Mouse (Mus musculus) myocyte (in vitro differentiated cells): ENCODE results near the gene Rnaseh2a.

Experiments used
- MYOG ChIP-seq, 3 experiments: IDR thresholded peaks; one replicate each; pipeline ENCODE4 v1.6.1; 2011; ENCODE audit warnings: control low read depth in 2 of 3, low read depth in 2 of 3, mild to moderate bottlenecking in 2 of 3; ENCODE audit not compliant: insufficient read length in 2 of 3, control insufficient read depth in 1 of 3, insufficient read depth in 1 of 3
- POLR2A ChIP-seq: IDR thresholded peaks from one replicate; pipeline ENCODE4 v1.6.1; 2011; ENCODE audit warnings: low read depth, mild to moderate bottlenecking, control low read depth, moderate library complexity; ENCODE audit not compliant: insufficient read length
- REST ChIP-seq: IDR thresholded peaks from one replicate; pipeline ENCODE4 v1.6.1; 2011; ENCODE audit warnings: mild to moderate bottlenecking, control low read depth, moderate library complexity; ENCODE audit not compliant: insufficient read depth, insufficient read length
- TCF12 ChIP-seq: IDR thresholded peaks from one replicate; pipeline ENCODE4 v1.6.1; 2011; ENCODE audit warnings: mild to moderate bottlenecking, control low read depth; ENCODE audit not compliant: poor library complexity, insufficient read depth, severe bottlenecking

DNA sequence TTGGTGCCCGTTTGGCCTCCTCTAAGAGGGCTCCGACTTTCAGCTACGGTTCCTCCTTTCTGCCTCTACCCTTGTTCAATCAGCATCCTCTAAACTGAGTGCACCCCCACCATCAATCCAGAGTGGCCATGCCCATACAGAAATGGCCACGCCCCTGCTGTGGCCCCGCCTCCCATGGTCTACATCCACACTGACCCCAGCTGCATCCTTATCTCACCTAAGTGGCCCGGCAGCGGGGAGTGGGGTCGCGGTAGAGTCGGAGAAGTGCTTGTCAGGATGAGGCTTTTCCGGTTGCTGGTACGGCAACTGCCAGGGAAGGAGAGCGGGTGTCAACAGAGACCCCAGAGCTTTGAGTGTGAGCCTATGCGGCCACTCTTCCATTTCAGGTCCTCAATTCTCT is 34.1 kb downstream of the Rnaseh2a start:
- no peak for TF ChIP-seq MYOG (IDR thresholded peaks at IDR 0.05; ENCODE audit: control insufficient read depth in 1 of 3, insufficient read depth in 1 of 3, insufficient read length in 2 of 3, low read depth in 2 of 3)
- no peak for TF ChIP-seq TCF12
- TF ChIP-seq REST, result no peak
- no peak for TF ChIP-seq POLR2A
